Mouse (Mus musculus): ENCODE results near the gene BC052040.

GRCm38 (mm10) chr2:115660213-115661120 lies 79.0 kb downstream of the BC052040 start:
- TF ChIP-seq MYOG (IDR thresholded peaks at IDR 0.05; ENCODE audit: control insufficient read depth, extremely low read depth, insufficient read length) (no peak), CTCF (IDR thresholded peaks at IDR 0.05; ENCODE audit: control insufficient read depth, insufficient read depth, insufficient read length) (no peak), MYOD1 (IDR thresholded peaks at IDR 0.05; ENCODE audit: control insufficient read depth, insufficient read length, low read depth) (no peak), MAX (IDR thresholded peaks at IDR 0.05) (no peak), USF1 (IDR thresholded peaks at IDR 0.05; ENCODE audit: low read depth) (no peak)
